Mouse (Mus musculus): ENCODE results near the gene Ambra1.

The Ambra1 gene

GRCm38 (mm10) chr2:91944170-91944950 is 214.4 kb downstream of the Ambra1 start:
- peak; percentile 81 for DNase-seq

GRCm38 (mm10) chr2:91945483-91945882 is 215.5 kb downstream of the Ambra1 start, which contains the start of gene Gm9821:
Gene Gm9821, plus strand, starts transcription at chr2:91945703.
- no peak for DNase-seq

GRCm38 (mm10) chr2:91946836-91947235 is 216.9 kb downstream of the Ambra1 start:
- no peak for DNase-seq

GRCm38 (mm10) chr2:91947397-91948150 is 217.6 kb downstream of the Ambra1 start:
- no peak for DNase-seq

GRCm38 (mm10) chr2:91948151-91948509 is 218.2 kb downstream of the Ambra1 start:
- no peak for DNase-seq

- DNase-seq, result no peak
Measured at GRCm38 (mm10) chr2:91948792-91949241, 218.9 kb downstream of the Ambra1 start.

GRCm38 (mm10) chr2:91949411-91950274 is 219.7 kb downstream of the Ambra1 start:
- DNase-seq, result peak; percentile 78

GRCm38 (mm10) chr2:91950275-91951085 is 220.5 kb downstream of the Ambra1 start:
- DNase-seq, result peak; percentile 21

GRCm38 (mm10) chr2:91953825-91954224 is 223.9 kb downstream of the Ambra1 start:
- DNase-seq, result peak; percentile 64

- no peak for DNase-seq
Measured at GRCm38 (mm10) chr2:91955121-91955591, 225.2 kb downstream of the Ambra1 start.

GRCm38 (mm10) chr2:91955875-91956274 is 225.9 kb downstream of the Ambra1 start:
- no peak for DNase-seq

- no peak for DNase-seq
Measured at GRCm38 (mm10) chr2:91957096-91957495, 227.2 kb downstream of the Ambra1 start.

- no peak for DNase-seq
Measured at GRCm38 (mm10) chr2:91958049-91958448, 228.1 kb downstream of the Ambra1 start.

GRCm38 (mm10) chr2:91958701-91959457 is 228.9 kb downstream of the Ambra1 start:
- peak; percentile 64 for DNase-seq

GRCm38 (mm10) chr2:91959544-91960410 is 229.8 kb downstream of the Ambra1 start:
- peak; percentile 41 for DNase-seq

GRCm38 (mm10) chr2:91960459-91960858 is 230.5 kb downstream of the Ambra1 start:
- no peak for DNase-seq

GRCm38 (mm10) chr2:91961901-91962761 is 232.2 kb downstream of the Ambra1 start:
- peak; percentile 55 for DNase-seq

GRCm38 (mm10) chr2:91962864-91963401 is 233.0 kb downstream of the Ambra1 start:
- DNase-seq, result peak; percentile 56

GRCm38 (mm10) chr2:91963443-91963932 is 233.6 kb downstream of the Ambra1 start:
- DNase-seq, result peak; percentile 98

Measured in kidney, adult 18-20 months (tissue).